Mouse (Mus musculus) liver, embryonic 14.5 days (tissue): ENCODE measurements around the gene Dnajc16.
A peak's percentile ranks its signal among the peaks of the same experiment; 100 is the strongest.

Source experiments
- CTCF ChIP-seq: IDR thresholded peaks from 2 replicates; pipeline ENCODE4 v1.5.1; 2016; ENCODE audit warnings: antibody characterized with exemption, low read depth, control low read depth
- EP300 ChIP-seq: IDR thresholded peaks from 2 replicates; pipeline ENCODE4 v1.6.1; 2016; ENCODE audit warnings: antibody characterized with exemption, low read depth

DNA sequence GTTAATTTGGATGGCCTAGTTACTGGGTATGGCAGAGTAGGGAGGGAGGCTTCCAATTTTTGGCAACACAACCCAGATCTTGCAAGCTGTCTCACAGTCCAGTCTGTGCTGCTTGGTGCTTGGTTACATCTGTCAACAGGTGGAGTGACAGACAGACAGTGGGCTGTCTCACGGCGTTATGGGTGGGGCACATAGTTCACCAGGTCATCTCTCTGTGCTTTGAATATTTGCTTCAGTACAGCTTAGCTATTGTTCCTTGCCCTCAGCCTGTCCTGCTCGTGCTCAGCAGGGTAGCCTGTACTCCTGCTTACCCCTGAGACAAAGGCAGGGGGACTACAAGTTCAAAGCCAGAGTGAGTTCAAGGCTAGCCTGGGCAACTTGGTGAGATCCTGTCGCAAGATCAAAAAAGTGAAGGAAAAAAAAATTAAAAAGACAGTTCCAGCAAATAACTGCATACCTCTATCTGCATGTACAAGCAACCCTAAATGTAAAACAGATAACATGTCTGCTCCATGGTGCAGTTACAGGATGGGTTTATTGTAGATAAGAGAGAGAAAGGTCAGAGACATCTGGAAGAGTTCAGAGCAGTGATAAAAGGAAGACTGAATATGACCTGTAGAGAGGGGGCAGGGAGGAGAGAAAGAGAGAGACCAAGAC is 39.2 kb downstream of the Dnajc16 start:
- TF ChIP-seq EP300 (peak; percentile 96), CTCF (0 out of 2 replicates have a peak, but pooled peaks have one; percentile 2)
